Mouse (Mus musculus): ENCODE measurements around the gene Gm14569.

- no peak for TF ChIP-seq CTCF (conservative IDR thresholded peaks at IDR 0.05; ENCODE audit: low read length)
- TF ChIP-seq POU5F1 (IDR thresholded peaks at IDR 0.05; ENCODE audit: borderline replicate concordance, low read length): no peak
- TF ChIP-seq NANOG (IDR thresholded peaks at IDR 0.05; ENCODE audit: borderline replicate concordance, low read length): no peak
Measured at GRCm38 (mm10) chrX:36513726-36514125, 22.1 kb upstream of the Gm14569 start.
